Mouse (Mus musculus) pancreas, adult 10 weeks (tissue): Measurements from ENCODE around the gene Wdr5b. TPM values are rescaled to one million over a fixed set of nuclear protein-coding genes. Genes with fewer than 3 reads are reported as not detected.

ENCODE experiments used
- polyA plus RNA-seq: library from polyadenylated mRNA; stranded (reverse); fragments of 350-450 nt; fragmentation: Illumina TruSeq; extraction: RNeasy Lipid Tissue Mini Kit (QIAGEN cat#74804); gene quantifications from one replicate; pipeline ENCODE4 v1.2.3, GENCODE M21; 2015; ENCODE audit warnings: low read depth, low replicate concordance; ENCODE audit not compliant: insufficient read depth

The Wdr5b gene
- 1.8 TPM for polyA plus RNA-seq

GRCm38 (mm10) chr16:36040640-36041624 is at the start of gene Wdr5b:
Gene Wdr5b, plus strand, starts transcription at chr16:36041190.

GRCm38 (mm10) chr16:36071450-36072379 is 30.7 kb downstream of the Wdr5b start, which contains the start of the genes Fam162a and Ccdc58:
Gene Fam162a, minus strand, starts transcription at chr16:36071594.
Gene Ccdc58, plus strand, starts transcription at chr16:36071685.

Other genes starting within 250 kb of the Wdr5b start
- 6.6 TPM for gene Parp14, start 169.6 kb upstream of the Wdr5b start, polyA plus RNA-seq
- gene Parp9, start 102.7 kb upstream of the Wdr5b start, polyA plus RNA-seq = 3.7 TPM
- 2.1 TPM for gene Dtx3l, start 102.0 kb upstream of the Wdr5b start, polyA plus RNA-seq
- gene Kpna1, start 62.4 kb upstream of the Wdr5b start, polyA plus RNA-seq = 5.1 TPM
- gene Fam162a, start 30.4 kb downstream of the Wdr5b start, polyA plus RNA-seq = 19.9 TPM
- 19.4 TPM for gene Ccdc58, start 30.5 kb downstream of the Wdr5b start, polyA plus RNA-seq
- not detected for gene Csta1, start 90.1 kb downstream of the Wdr5b start, polyA plus RNA-seq
- not detected for gene Stfa2l1, start 115.6 kb downstream of the Wdr5b start, polyA plus RNA-seq
- gene Gm5483, start 143.0 kb downstream of the Wdr5b start, polyA plus RNA-seq = not detected
- not detected for gene Gm5416, start 169.2 kb downstream of the Wdr5b start, polyA plus RNA-seq
- gene 2010005H15Rik, start 180.3 kb downstream of the Wdr5b start, polyA plus RNA-seq = not detected
- not detected for gene Stfa1, start 235.8 kb downstream of the Wdr5b start, polyA plus RNA-seq